In genomic region chr3:122421802-122422201, GRCm38 (mm10) we compare ENCODE assay signal across 11 mouse cellular contexts.
A peak's percentile ranks its signal among the peaks of the same experiment; 100 is the strongest.
DNase-seq lines count a peak whose midpoint lies in the region; ATAC-seq and TF ChIP-seq lines count a peak whose summit lies in the region.
"Had no signal": no experiment of that assay in that cellular context is flagged by ENCODE, and none has a peak within 500 bp of the region (broad histone marks: within the 10 kb centered on the region; RNA-seq: fewer than 3 reads in every experiment).

No protein-coding gene starts in this region.

- no peak overlapping the region for H3K9ac ChIP-seq in hindbrain, embryonic 11.5 days (ENCODE audit: low read depth, low read length)
- no peak overlapping the region for H3K9ac ChIP-seq in hindbrain, postnatal 0 days (replicated peaks; ENCODE audit: low read length)
- H3K9ac ChIP-seq in embryonic facial prominence, embryonic 13.5 days = no peak overlapping the region
- no peak overlapping the region for H3K9ac ChIP-seq in liver, embryonic 16.5 days (ENCODE audit: low read depth, low read length)
- H3K9ac ChIP-seq: heart, embryonic 15.5 days had no signal

- no peaks in the 10 kb centered on the region for H3K36me3 ChIP-seq in hindbrain, embryonic 11.5 days (ENCODE audit: control insufficient read depth, insufficient read depth, low read length)
- no peaks in the 10 kb centered on the region for H3K36me3 ChIP-seq in hindbrain, postnatal 0 days (ENCODE audit: insufficient read depth, low read length)
- H3K36me3 ChIP-seq in C2C12 (ENCODE audit: control insufficient read depth, insufficient read depth) = peaks cover 26% of the 10 kb centered on the region
- H3K36me3 ChIP-seq in embryonic facial prominence, embryonic 13.5 days = no peaks in the 10 kb centered on the region
- H3K36me3 ChIP-seq in liver, embryonic 16.5 days (ENCODE audit: control insufficient read depth, insufficient read depth) = no peaks in the 10 kb centered on the region
- H3K36me3 ChIP-seq: heart, embryonic 15.5 days had no signal

- H3K4me1 ChIP-seq in hindbrain, embryonic 11.5 days (replicated peaks; ENCODE audit: control insufficient read depth, insufficient read depth, low read length) = peaks cover 2% of the 10 kb centered on the region
- peaks cover 7% of the 10 kb centered on the region; the same call in 1 of the 2 replicates for H3K4me1 ChIP-seq in hindbrain, postnatal 0 days (ENCODE audit: insufficient read depth, low read length)
- H3K4me1 ChIP-seq in embryonic facial prominence, embryonic 13.5 days = peaks cover 13% of the 10 kb centered on the region
- H3K4me1 ChIP-seq in liver, embryonic 16.5 days (ENCODE audit: control insufficient read depth, low read depth, low read length) = no peaks in the 10 kb centered on the region; the same call in 1 of the 2 replicates

- peaks cover 6% of the 10 kb centered on the region; the same call in 1 of the 2 replicates for H3K27me3 ChIP-seq in hindbrain, embryonic 11.5 days (ENCODE audit: control insufficient read depth, insufficient read depth, low read length)
- no peaks in the 10 kb centered on the region for H3K27me3 ChIP-seq in hindbrain, postnatal 0 days (ENCODE audit: insufficient read depth, low read length)
- no peaks in the 10 kb centered on the region for H3K27me3 ChIP-seq in C2C12 (ENCODE audit: control insufficient read depth, insufficient read depth, insufficient read length)
- H3K27me3 ChIP-seq in embryonic facial prominence, embryonic 13.5 days = peaks cover 11% of the 10 kb centered on the region; the same call in 1 of the 2 replicates
- H3K27me3 ChIP-seq in liver, embryonic 16.5 days (ENCODE audit: control insufficient read depth, insufficient read depth, low read depth, low read length) = peaks cover 30% of the 10 kb centered on the region

- H3ac ChIP-seq in C2C12 (ENCODE audit: control insufficient read depth, insufficient read length, low read depth) = peak overlapping the region; percentile 41

- H3K79me2 ChIP-seq in C2C12 (ENCODE audit: control insufficient read depth, insufficient read depth) = peaks cover 76% of the 10 kb centered on the region

- H3K9me3 ChIP-seq in hindbrain, embryonic 11.5 days (ENCODE audit: control insufficient read depth, low read length) = no peaks in the 10 kb centered on the region
- no peaks in the 10 kb centered on the region for H3K9me3 ChIP-seq in hindbrain, postnatal 0 days (ENCODE audit: low read length)
- H3K9me3 ChIP-seq in embryonic facial prominence, embryonic 13.5 days = no peaks in the 10 kb centered on the region
- no peaks in the 10 kb centered on the region for H3K9me3 ChIP-seq in liver, embryonic 16.5 days (replicated peaks; ENCODE audit: control insufficient read depth, low read length)
- H3K9me3 ChIP-seq: heart, embryonic 15.5 days had no signal

- ATAC-seq in hindbrain, embryonic 11.5 days (ENCODE audit: low FRiP score) = no peak
- ATAC-seq in hindbrain, postnatal 0 days = no peak
- ATAC-seq in embryonic facial prominence, embryonic 13.5 days (ENCODE audit: insufficient number of reproducible peaks, insufficient read depth, low FRiP score, low TSS enrichment, low read depth) = no peak
- peak; percentile 40; the same call in 1 of the 2 replicates for ATAC-seq in liver, embryonic 16.5 days (ENCODE audit: low read depth)

- H3K79me3 ChIP-seq in C2C12 (ENCODE audit: low read depth) = peaks cover 53% of the 10 kb centered on the region

- no peak for DNase-seq in hindbrain, embryonic 11.5 days (ENCODE audit: low spot score)
- DNase-seq in hindbrain, postnatal 0 days (ENCODE audit: low spot score) = no peak
- no peak for DNase-seq in embryo, embryonic 9.5 days (ENCODE audit: extremely low spot score)
- no peak for DNase-seq in frontal cortex, postnatal 36 days (ENCODE audit: low spot score in 2 of 2)
- no peak for DNase-seq in thymus, postnatal 36 days
- DNase-seq: cerebellum, adult 11-12 months; thymus, postnatal 25 days had no signal

- 49% methylated on average over 7 of the region's 7 CpGs for WGBS in hindbrain, embryonic 11.5 days
- whole genome bisulfite sequencing in hindbrain, postnatal 0 days = 62% methylated on average over 7 of the region's 7 CpGs
- 68% methylated on average over 7 of the region's 7 CpGs for WGBS in embryonic facial prominence, embryonic 13.5 days
- WGBS in liver, embryonic 16.5 days (ENCODE audit: insufficient replicate concordance) = 46% methylated on average over 7 of the region's 7 CpGs

- no peak overlapping the region for H3K4me3 ChIP-seq in hindbrain, embryonic 11.5 days (ENCODE audit: low read depth, low read length)
- no peak overlapping the region for H3K4me3 ChIP-seq in hindbrain, postnatal 0 days (ENCODE audit: low read length)
- H3K4me3 ChIP-seq in C2C12 (ENCODE audit: insufficient read depth, poor library complexity, severe bottlenecking) = no peak overlapping the region
- H3K4me3 ChIP-seq in embryonic facial prominence, embryonic 13.5 days = no peak overlapping the region
- H3K4me3 ChIP-seq in liver, embryonic 16.5 days (ENCODE audit: low read depth, low read length) = 0 out of 2 replicates have a peak overlapping the region, but pooled peaks have one; percentile 16

- no peak overlapping the region for H3K27ac ChIP-seq in hindbrain, embryonic 11.5 days (ENCODE audit: low read depth, low read length)
- H3K27ac ChIP-seq in hindbrain, postnatal 0 days = no peak overlapping the region
- H3K27ac ChIP-seq in embryonic facial prominence, embryonic 13.5 days = no peak overlapping the region
- H3K27ac ChIP-seq in liver, embryonic 16.5 days (ENCODE audit: low read length) = peak overlapping the region; percentile 30; the same call in 1 of the 2 replicates
- H3K27ac ChIP-seq: heart, embryonic 15.5 days had no signal

- TF ChIP-seq CTCF in hindbrain, postnatal 0 days (IDR thresholded peaks at IDR 0.05; ENCODE audit: low read depth) = no peak
- TF ChIP-seq CTCF in C2C12 (IDR thresholded peaks at IDR 0.05; ENCODE audit: control insufficient read depth, insufficient read depth, insufficient read length) = no peak

- H3K4me2 ChIP-seq in hindbrain, embryonic 11.5 days (replicated peaks; ENCODE audit: low read depth, low read length) = 0 out of 2 replicates have a peak overlapping the region, but pooled peaks have one; percentile 5
- no peak overlapping the region for H3K4me2 ChIP-seq in hindbrain, postnatal 0 days (ENCODE audit: low read depth, low read length)
- H3K4me2 ChIP-seq in embryonic facial prominence, embryonic 13.5 days = peak overlapping the region; percentile 82; the same call in 1 of the 2 replicates
- peak overlapping the region; percentile 60 for H3K4me2 ChIP-seq in liver, embryonic 16.5 days (ENCODE audit: low read depth, low read length)

TF ChIP-seq in C2C12, 6 proteins besides CTCF, POLR2A, EP300 and RAD21:
- TF ChIP-seq CEBPB (IDR thresholded peaks at IDR 0.05; ENCODE audit: low read depth) (no peak), FOSL1 (IDR thresholded peaks at IDR 0.05; ENCODE audit: insufficient read depth, low read length, poor library complexity, severe bottlenecking) (no peak)
